Mouse (Mus musculus) bone marrow macrophage, adult 2 months (primary cell): ENCODE results near the gene Shc1. TPM values are rescaled to one million over a fixed set of nuclear protein-coding genes. Genes with fewer than 3 reads are reported as not detected.
"Not testable (repeated sequence)": the region's sequence is repeated elsewhere in the genome, so short reads cannot be mapped to it uniquely, and the experiment has no call there.

ENCODE experiments used
- H3K27ac ChIP-seq: 2 replicates; pipeline ENCODE4 v1.5.1; 2012; ENCODE audit warnings: low read depth, low read length; ENCODE audit not compliant: insufficient read depth
- H3K4me1 ChIP-seq: 2 replicates; pipeline ENCODE4 v1.6.1; 2012; ENCODE audit warnings: low read length; ENCODE audit not compliant: control insufficient read depth, insufficient read depth
- H3K4me3 ChIP-seq: 2 replicates; pipeline ENCODE4 v1.5.1; 2012; ENCODE audit warnings: mild to moderate bottlenecking, low read length, moderate library complexity; ENCODE audit not compliant: insufficient read depth
- CTCF ChIP-seq: IDR thresholded peaks from 2 replicates; pipeline ENCODE4 v1.5.1; 2012; ENCODE audit warnings: low read depth, mild to moderate bottlenecking, low read length, moderate library complexity
- POLR2A ChIP-seq: IDR thresholded peaks from 2 replicates; pipeline ENCODE4 v1.6.1; 2012; ENCODE audit warnings: mild to moderate bottlenecking, low read depth, low read length, borderline replicate concordance
- polyA plus RNA-seq: library from polyadenylated mRNA; stranded (reverse); fragments of >200 nt; gene quantifications from 2 replicates; pipeline ENCODE4 v1.2.4, GENCODE M21; 2012; ENCODE audit not compliant: missing spikeins, insufficient read depth, insufficient read length

The Shc1 gene
- polyA plus RNA-seq, 1 experiment = 56.0 TPM

DNA sequence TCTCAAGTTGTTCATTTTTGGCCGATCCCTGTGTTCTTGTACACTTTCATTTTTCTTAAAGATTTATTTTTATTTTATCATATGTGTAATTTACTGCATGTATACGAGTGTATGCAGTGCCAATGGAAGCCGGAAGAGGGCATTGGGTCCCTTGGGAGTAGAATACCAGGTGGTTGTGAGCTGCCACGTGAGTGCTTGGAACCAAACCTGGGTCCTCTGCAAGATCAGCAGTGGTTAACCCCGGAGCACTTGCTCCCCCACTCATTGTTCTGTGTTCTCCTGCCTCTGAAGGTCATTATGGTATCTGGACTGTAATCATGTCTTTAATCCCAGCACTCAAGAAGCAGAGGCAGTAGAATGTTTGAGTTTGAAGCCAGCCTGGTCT lies 6.9 kb downstream of the Shc1 start:
- no peak overlapping the region for H3K4me3 ChIP-seq
- TF ChIP-seq POLR2A = no peak
- no peak for TF ChIP-seq CTCF
- H3K4me1 ChIP-seq = peaks cover 27% of the 10 kb centered on the region
- H3K27ac ChIP-seq = no peak overlapping the region

- no peak overlapping the region for H3K27ac ChIP-seq
- no peak overlapping the region for H3K4me3 ChIP-seq
- TF ChIP-seq POLR2A (no peak), CTCF (no peak)
- H3K4me1 ChIP-seq = peaks cover 24% of the 10 kb centered on the region
These were observed 7.6 kb downstream of the Shc1 start for GRCm38 (mm10) chr3:89425876-89426275.

DNA sequence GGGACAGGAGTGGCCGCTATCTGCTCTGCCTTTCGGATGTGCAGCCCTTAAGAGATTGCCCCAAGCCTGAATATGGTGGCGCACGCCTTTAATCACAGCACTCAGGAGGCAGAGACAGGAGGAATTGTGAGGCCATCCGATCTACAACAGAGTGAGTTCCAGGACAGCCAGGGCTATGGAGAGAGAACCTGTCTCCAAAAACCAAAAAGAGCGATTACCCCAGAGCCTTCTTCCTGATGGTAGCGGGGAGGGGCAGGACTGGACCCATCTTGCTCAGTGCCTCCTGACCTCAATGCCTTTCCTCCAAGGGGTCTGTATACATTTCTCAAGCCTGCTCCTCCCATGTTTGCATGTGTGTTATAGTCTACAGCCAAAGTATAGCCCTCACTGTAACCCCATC lies 10.8 kb downstream of the Shc1 start:
- H3K27ac ChIP-seq, H3K4me1 ChIP-seq, H3K4me3 ChIP-seq: not testable (repeated sequence)

GRCm38 (mm10) chr3:89430171-89431159 lies 12.2 kb downstream of the Shc1 start, which contains the start of gene Pygo2:
Gene Pygo2 (plus strand): TSS chr3:89430214.
- Histone ChIP-seq H3K4me1 (peaks cover 6% of the 10 kb centered on the region), H3K4me3 (peak within 1 kb of the TSS; percentile 84), H3K27ac (peak within 1 kb of the TSS; percentile 69)
- TF ChIP-seq CTCF = no peak
- no peak for TF ChIP-seq POLR2A

- TF ChIP-seq CTCF (no peak), POLR2A (no peak)
- peaks cover 17% of the 10 kb centered on the region for H3K4me1 ChIP-seq
- H3K27ac ChIP-seq = no peak overlapping the region
- no peak overlapping the region for H3K4me3 ChIP-seq
These were observed 14.4 kb downstream of the Shc1 start for GRCm38 (mm10) chr3:89432606-89433005.

GRCm38 (mm10) chr3:89434532-89434931 lies 16.3 kb downstream of the Shc1 start:
- TF ChIP-seq CTCF = no peak
- TF ChIP-seq POLR2A = no peak
- peaks cover 31% of the 10 kb centered on the region for H3K4me1 ChIP-seq
- no peak overlapping the region for H3K4me3 ChIP-seq
- no peak overlapping the region for H3K27ac ChIP-seq

DNA sequence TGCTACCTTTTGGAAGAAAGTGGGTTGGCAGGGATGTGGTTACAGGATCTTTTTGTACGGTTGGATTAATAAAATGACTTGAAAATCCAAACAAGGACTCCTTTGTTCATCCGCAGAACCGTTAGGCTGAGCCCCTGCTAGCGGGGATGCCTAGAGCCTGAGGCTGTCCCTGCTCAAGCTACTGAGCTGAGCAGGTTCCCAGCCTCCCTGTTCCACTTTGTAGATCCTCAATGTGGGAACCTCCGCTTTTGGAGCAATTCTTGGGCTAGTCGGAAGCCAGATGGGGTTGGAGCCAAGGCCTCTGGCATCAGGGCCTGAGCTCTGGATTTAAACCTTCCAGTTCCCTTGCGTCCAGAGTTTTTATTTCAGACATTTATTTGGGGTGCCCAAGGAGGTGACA lies 16.8 kb downstream of the Shc1 start:
- no peak overlapping the region for H3K27ac ChIP-seq
- peaks cover 31% of the 10 kb centered on the region for H3K4me1 ChIP-seq
- H3K4me3 ChIP-seq = no peak overlapping the region
- TF ChIP-seq POLR2A = no peak
- no peak for TF ChIP-seq CTCF

- peak within 1 kb of the TSS; percentile 58 for H3K27ac ChIP-seq
- TF ChIP-seq CTCF (no peak), POLR2A (no peak)
These were observed 18.2 kb downstream of the Shc1 start, which contains the start of gene Pbxip1 for GRCm38 (mm10) chr3:89436176-89437113. Gene Pbxip1 (plus strand): TSS chr3:89436706.

DNA sequence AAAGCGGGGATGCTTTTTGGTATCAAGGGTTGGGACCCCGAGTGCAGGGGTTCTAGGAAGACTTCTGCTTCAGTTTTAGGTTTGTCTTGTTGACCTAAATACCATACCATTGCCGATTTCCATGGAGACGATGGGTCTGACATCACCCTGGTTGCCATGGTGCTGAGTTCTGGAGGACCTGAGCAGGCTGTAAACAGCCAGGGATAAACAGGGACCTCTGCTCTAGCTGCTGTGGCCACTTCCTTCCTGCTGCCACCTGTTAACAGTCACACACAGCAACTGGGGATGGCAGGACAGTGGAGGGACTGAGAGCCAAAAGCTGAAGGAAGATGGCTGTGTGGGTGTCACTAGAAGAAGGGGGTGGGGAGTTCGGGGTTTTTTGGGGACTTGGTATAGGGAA lies 19.0 kb downstream of the Shc1 start:
- TF ChIP-seq POLR2A (no peak), CTCF (0 out of 2 replicates have a peak, but pooled peaks have one; percentile 18)
- Histone ChIP-seq H3K27ac (peak overlapping the region; percentile 58), H3K4me1 (peaks cover 25% of the 10 kb centered on the region), H3K4me3 (peak overlapping the region; percentile 54)

More at GRCm38 (mm10) chr3:89436176-89437113, 18.2 kb downstream of the Shc1 start, which contains the start of gene Pbxip1:
- Histone ChIP-seq H3K4me3 (peak within 1 kb of the TSS; percentile 54), H3K4me1 (peaks cover 25% of the 10 kb centered on the region)
